Mouse (Mus musculus): ENCODE measurements at regions not wholly inside any gene's neighbourhood (a gene's known extent, or its start where the extent isn't known, plus 50 kb on each side); places are given as distances from the start of the nearest gene placed in this dataset.

- DNase-seq, result no peak
- ATAC-seq, result no peak
- Histone ChIP-seq H3K4me3 (ENCODE audit: low read depth, low read length) (no peak overlapping the region), H3K9ac (no peak overlapping the region), H3K4me2 (ENCODE audit: low read depth) (no peak overlapping the region), H3K4me1 (ENCODE audit: insufficient read depth) (no peaks in the 10 kb centered on the region), H3K27me3 (ENCODE audit: insufficient read depth, low read length) (no peaks in the 10 kb centered on the region), H3K27ac (ENCODE audit: low read depth, low read length) (no peak overlapping the region), H3K36me3 (ENCODE audit: insufficient read depth) (no peaks in the 10 kb centered on the region), H3K9me3 (ENCODE audit: low read length) (no peaks in the 10 kb centered on the region)
- no peak for TF ChIP-seq CTCF (IDR thresholded peaks at IDR 0.05; ENCODE audit: low read depth)
- WGBS, result 73% methylated on average over 4 of the region's 4 CpGs
Observed at GRCm38 (mm10) chr5:112072456-112072855, 179.9 kb downstream of the Cryba4 start.

- no peak overlapping the region for H3K4me3 ChIP-seq (ENCODE audit: low read depth, low read length)
Observed at GRCm38 (mm10) chr5:112077097-112077496, 175.2 kb downstream of the Cryba4 start.

GRCm38 (mm10) chr5:112077840-112078600 is 174.3 kb downstream of the Cryba4 start:
- Histone ChIP-seq H3K9ac (no peak overlapping the region), H3K9me3 (ENCODE audit: low read length) (no peaks in the 10 kb centered on the region), H3K4me2 (ENCODE audit: low read depth) (no peak overlapping the region), H3K4me3 (ENCODE audit: low read depth, low read length) (no peak overlapping the region), H3K27ac (ENCODE audit: low read depth, low read length) (no peak overlapping the region), H3K36me3 (ENCODE audit: insufficient read depth) (no peaks in the 10 kb centered on the region), H3K4me1 (ENCODE audit: insufficient read depth) (no peaks in the 10 kb centered on the region), H3K27me3 (ENCODE audit: insufficient read depth, low read length) (no peaks in the 10 kb centered on the region)
- peak; percentile 56; the same call in 1 of the 2 replicates for ATAC-seq
- peak; percentile 60 for TF ChIP-seq CTCF (IDR thresholded peaks at IDR 0.05; ENCODE audit: low read depth)
- 68% methylated on average over 19 of the region's 19 CpGs for WGBS
- peak; percentile 75 for DNase-seq

More at GRCm38 (mm10) chr5:112077097-112077496, 175.2 kb downstream of the Cryba4 start:
- Histone ChIP-seq H3K4me2 (ENCODE audit: low read depth) (no peak overlapping the region), H3K9ac (no peak overlapping the region), H3K36me3 (ENCODE audit: insufficient read depth) (no peaks in the 10 kb centered on the region), H3K27ac (ENCODE audit: low read depth, low read length) (no peak overlapping the region), H3K4me1 (ENCODE audit: insufficient read depth) (no peaks in the 10 kb centered on the region), H3K9me3 (ENCODE audit: low read length) (no peaks in the 10 kb centered on the region), H3K27me3 (ENCODE audit: insufficient read depth, low read length) (no peaks in the 10 kb centered on the region)
- 17% methylated on average over 14 of the region's 14 CpGs for WGBS
- ATAC-seq (no peak), DNase-seq (no peak)
- TF ChIP-seq CTCF (IDR thresholded peaks at IDR 0.05; ENCODE audit: low read depth), result no peak

- Histone ChIP-seq H3K9me3 (ENCODE audit: low read length) (no peaks in the 10 kb centered on the region), H3K4me1 (ENCODE audit: insufficient read depth) (no peaks in the 10 kb centered on the region), H3K27ac (ENCODE audit: low read depth, low read length) (no peak overlapping the region), H3K9ac (no peak overlapping the region), H3K4me2 (ENCODE audit: low read depth) (no peak overlapping the region), H3K27me3 (ENCODE audit: insufficient read depth, low read length) (no peaks in the 10 kb centered on the region), H3K4me3 (ENCODE audit: low read depth, low read length) (no peak overlapping the region), H3K36me3 (ENCODE audit: insufficient read depth) (no peaks in the 10 kb centered on the region)
- ATAC-seq (no peak), DNase-seq (no peak)
- 47% methylated on average over 6 of the region's 6 CpGs for WGBS
- no peak for TF ChIP-seq CTCF (IDR thresholded peaks at IDR 0.05; ENCODE audit: low read depth)
Observed at GRCm38 (mm10) chr5:112081006-112081405, 171.3 kb downstream of the Cryba4 start.

- H3K4me3 ChIP-seq (ENCODE audit: low read depth, low read length), result no peak overlapping the region
- DNase-seq (peak; percentile 84), ATAC-seq (peak; percentile 51; the same call in 1 of the 2 replicates)
- no peaks in the 10 kb centered on the region for H3K27me3 ChIP-seq (ENCODE audit: insufficient read depth, low read length)
- no peaks in the 10 kb centered on the region for H3K9me3 ChIP-seq (ENCODE audit: low read length)
- no peak for TF ChIP-seq CTCF (IDR thresholded peaks at IDR 0.05; ENCODE audit: low read depth)
- WGBS, result 58% methylated on average over 7 of the region's 7 CpGs
- no peak overlapping the region for H3K9ac ChIP-seq
- peaks cover 22% of the 10 kb centered on the region; the same call in 1 of the 2 replicates for H3K4me1 ChIP-seq (ENCODE audit: insufficient read depth)
- H3K27ac ChIP-seq (ENCODE audit: low read depth, low read length), result no peak overlapping the region
- no peaks in the 10 kb centered on the region for H3K36me3 ChIP-seq (ENCODE audit: insufficient read depth)
- no peak overlapping the region for H3K4me2 ChIP-seq (ENCODE audit: low read depth)
Observed at GRCm38 (mm10) chr5:112091867-112092535, 160.3 kb downstream of the Cryba4 start.

- Histone ChIP-seq H3K27ac (ENCODE audit: low read depth, low read length) (peak overlapping the region; percentile 69), H3K9ac (no peak overlapping the region), H3K4me1 (ENCODE audit: insufficient read depth) (peaks cover 34% of the 10 kb centered on the region), H3K4me2 (ENCODE audit: low read depth) (0 out of 2 replicates have a peak overlapping the region, but pooled peaks have one; percentile 2), H3K36me3 (ENCODE audit: insufficient read depth) (no peaks in the 10 kb centered on the region), H3K9me3 (ENCODE audit: low read length) (no peaks in the 10 kb centered on the region), H3K27me3 (ENCODE audit: insufficient read depth, low read length) (no peaks in the 10 kb centered on the region), H3K4me3 (ENCODE audit: low read depth, low read length) (no peak overlapping the region)
- DNase-seq (peak; percentile 87), ATAC-seq (peak; percentile 84)
- 23% methylated on average over 17 of the region's 17 CpGs for WGBS
- TF ChIP-seq CTCF (IDR thresholded peaks at IDR 0.05; ENCODE audit: low read depth), result peak; percentile 28; the same call in 1 of the 2 replicates
Observed at GRCm38 (mm10) chr5:112093905-112094571, 158.3 kb downstream of the Cryba4 start.

All from forebrain, postnatal 0 days (tissue).